Mouse (Mus musculus): ENCODE measurements around the gene Aig1. TPM values are rescaled to one million over a fixed set of nuclear protein-coding genes. Genes with fewer than 3 reads are reported as not detected.
"Not testable (repeated sequence)": the region's sequence is repeated elsewhere in the genome, so short reads cannot be mapped to it uniquely, and the experiment has no call there.

The Aig1 gene
- 22.0 and 31.7 TPM in 2 replicates for polyA plus RNA-seq (2014; fragmentation: Nextera tagmentation; extraction: Ambion mirVana)

- H3K27ac ChIP-seq (ENCODE audit: low read depth, low read length) = no peak within 1 kb of the TSS
- 2% methylated on average over 76 of the region's 77 CpGs for WGBS
These were observed at the start of gene Aig1 for GRCm38 (mm10) chr10:13868371-13869321. Gene Aig1, minus strand, starts transcription at chr10:13868980.

GRCm38 (mm10) chr10:13916645-13917342, 48.0 kb upstream of the Aig1 start:
- 22% methylated on average over 12 of the region's 12 CpGs for WGBS
- DNase-seq (ENCODE audit: low spot score) = peak; percentile 71
- H3K4me1 ChIP-seq (replicated peaks; ENCODE audit: control insufficient read depth, insufficient read depth, low read length) = no peaks in the 10 kb centered on the region
- no peaks in the 10 kb centered on the region for H3K27me3 ChIP-seq (ENCODE audit: control insufficient read depth, insufficient read depth, low read length)
- no peaks in the 10 kb centered on the region for H3K36me3 ChIP-seq (ENCODE audit: control insufficient read depth, insufficient read depth, low read length)
- H3K9me3 ChIP-seq (ENCODE audit: control insufficient read depth, low read length) = no peaks in the 10 kb centered on the region
- no peak overlapping the region for H3K27ac ChIP-seq (ENCODE audit: low read depth, low read length)
- ATAC-seq (replicated peaks; ENCODE audit: low FRiP score) = peak; percentile 94
- H3K9ac ChIP-seq (ENCODE audit: low read length) = no peak overlapping the region
- H3K4me2 ChIP-seq (ENCODE audit: low read depth, low read length, severe bottlenecking) = no peak overlapping the region
- H3K4me3 ChIP-seq (ENCODE audit: low read depth, low read length) = no peak overlapping the region

More at GRCm38 (mm10) chr10:13868371-13869321, at the start of gene Aig1:
- no peaks in the 10 kb centered on the region for H3K27me3 ChIP-seq (ENCODE audit: control insufficient read depth, insufficient read depth, low read length)
- DNase-seq (ENCODE audit: low spot score) (peak; percentile 82), ATAC-seq (replicated peaks; ENCODE audit: low FRiP score) (peak; percentile 93)
- 0 out of 2 replicates have a peak, but pooled peaks cover 2% of the 10 kb centered on the region for H3K4me1 ChIP-seq (replicated peaks; ENCODE audit: control insufficient read depth, insufficient read depth, low read length)
- peak within 1 kb of the TSS; percentile 72 for H3K4me3 ChIP-seq (ENCODE audit: low read depth, low read length)
- H3K36me3 ChIP-seq (ENCODE audit: control insufficient read depth, insufficient read depth, low read length) = no peaks in the 10 kb centered on the region
- peak within 1 kb of the TSS; percentile 82 for H3K9ac ChIP-seq (ENCODE audit: low read length)
- no peaks in the 10 kb centered on the region for H3K9me3 ChIP-seq (ENCODE audit: control insufficient read depth, low read length)
- peak within 1 kb of the TSS; percentile 67 for H3K4me2 ChIP-seq (ENCODE audit: low read depth, low read length, severe bottlenecking)

- ATAC-seq (replicated peaks; ENCODE audit: low FRiP score) (no peak), DNase-seq (ENCODE audit: low spot score) (no peak)
- no peak overlapping the region for H3K27ac ChIP-seq (ENCODE audit: low read depth, low read length)
- no peak overlapping the region for H3K4me3 ChIP-seq (ENCODE audit: low read depth, low read length)
- no peaks in the 10 kb centered on the region for H3K27me3 ChIP-seq (ENCODE audit: control insufficient read depth, insufficient read depth, low read length)
- no peak overlapping the region for H3K9ac ChIP-seq (ENCODE audit: low read length)
- H3K4me1 ChIP-seq (replicated peaks; ENCODE audit: control insufficient read depth, insufficient read depth, low read length) = no peaks in the 10 kb centered on the region
- no peaks in the 10 kb centered on the region for H3K9me3 ChIP-seq (ENCODE audit: control insufficient read depth, low read length)
- WGBS = 92% methylated on average over 3 of the region's 3 CpGs
- H3K4me2 ChIP-seq (ENCODE audit: low read depth, low read length, severe bottlenecking) = no peak overlapping the region
- H3K36me3 ChIP-seq (ENCODE audit: control insufficient read depth, insufficient read depth, low read length) = no peaks in the 10 kb centered on the region
These were observed 46.4 kb upstream of the Aig1 start for GRCm38 (mm10) chr10:13915211-13915610.

GRCm38 (mm10) chr10:13913689-13914088, 44.9 kb upstream of the Aig1 start:
- Histone ChIP-seq H3K27ac (ENCODE audit: low read depth, low read length) (no peak overlapping the region), H3K4me2 (ENCODE audit: low read depth, low read length, severe bottlenecking) (no peak overlapping the region), H3K4me1 (replicated peaks; ENCODE audit: control insufficient read depth, insufficient read depth, low read length) (no peaks in the 10 kb centered on the region), H3K27me3 (ENCODE audit: control insufficient read depth, insufficient read depth, low read length) (no peaks in the 10 kb centered on the region), H3K9me3 (ENCODE audit: control insufficient read depth, low read length) (no peaks in the 10 kb centered on the region), H3K4me3 (ENCODE audit: low read depth, low read length) (no peak overlapping the region), H3K36me3 (ENCODE audit: control insufficient read depth, insufficient read depth, low read length) (no peaks in the 10 kb centered on the region), H3K9ac (ENCODE audit: low read length) (no peak overlapping the region)
- ATAC-seq (replicated peaks; ENCODE audit: low FRiP score) (no peak), DNase-seq (ENCODE audit: low spot score) (no peak)

GRCm38 (mm10) chr10:13906261-13906741, 37.5 kb upstream of the Aig1 start:
- H3K4me3 ChIP-seq (ENCODE audit: low read depth, low read length) = no peak overlapping the region
- H3K36me3 ChIP-seq (ENCODE audit: control insufficient read depth, insufficient read depth, low read length) = no peaks in the 10 kb centered on the region
- H3K4me1 ChIP-seq (replicated peaks; ENCODE audit: control insufficient read depth, insufficient read depth, low read length) = no peaks in the 10 kb centered on the region
- WGBS = 76% methylated on average over 8 of the region's 8 CpGs
- H3K27me3 ChIP-seq (ENCODE audit: control insufficient read depth, insufficient read depth, low read length) = no peaks in the 10 kb centered on the region
- H3K9ac ChIP-seq (ENCODE audit: low read length) = no peak overlapping the region
- H3K27ac ChIP-seq (ENCODE audit: low read depth, low read length) = no peak overlapping the region
- DNase-seq (ENCODE audit: low spot score) = no peak
- H3K9me3 ChIP-seq (ENCODE audit: control insufficient read depth, low read length) = no peaks in the 10 kb centered on the region
- no peak overlapping the region for H3K4me2 ChIP-seq (ENCODE audit: low read depth, low read length, severe bottlenecking)
- ATAC-seq (replicated peaks; ENCODE audit: low FRiP score) = no peak

- H3K9me3 ChIP-seq (ENCODE audit: control insufficient read depth, low read length) = no peaks in the 10 kb centered on the region
- no peak for ATAC-seq (replicated peaks; ENCODE audit: low FRiP score)
- H3K9ac ChIP-seq (ENCODE audit: low read length) = no peak overlapping the region
These were observed 36.8 kb upstream of the Aig1 start for GRCm38 (mm10) chr10:13905618-13906017.

GRCm38 (mm10) chr10:13892762-13893161, 24.0 kb upstream of the Aig1 start:
- not testable (repeated sequence) for ATAC-seq (replicated peaks; ENCODE audit: low FRiP score); H3K4me1 ChIP-seq (replicated peaks; ENCODE audit: control insufficient read depth, insufficient read depth, low read length); DNase-seq (ENCODE audit: low spot score)

More at GRCm38 (mm10) chr10:13905618-13906017, 36.8 kb upstream of the Aig1 start:
- DNase-seq (ENCODE audit: low spot score) = no peak
- H3K27ac ChIP-seq (ENCODE audit: low read depth, low read length) = no peak overlapping the region
- H3K4me3 ChIP-seq (ENCODE audit: low read depth, low read length) = no peak overlapping the region
- WGBS = 92% methylated on average over 9 of the region's 9 CpGs
- H3K27me3 ChIP-seq (ENCODE audit: control insufficient read depth, insufficient read depth, low read length) = no peaks in the 10 kb centered on the region
- H3K4me2 ChIP-seq (ENCODE audit: low read depth, low read length, severe bottlenecking) = no peak overlapping the region
- H3K36me3 ChIP-seq (ENCODE audit: control insufficient read depth, insufficient read depth, low read length) = no peaks in the 10 kb centered on the region
- H3K4me1 ChIP-seq (replicated peaks; ENCODE audit: control insufficient read depth, insufficient read depth, low read length) = no peaks in the 10 kb centered on the region

GRCm38 (mm10) chr10:13882975-13883875, 14.4 kb upstream of the Aig1 start:
- no peaks in the 10 kb centered on the region for H3K27me3 ChIP-seq (ENCODE audit: control insufficient read depth, insufficient read depth, low read length)
- H3K4me2 ChIP-seq (ENCODE audit: low read depth, low read length, severe bottlenecking) = no peak overlapping the region
- ATAC-seq (replicated peaks; ENCODE audit: low FRiP score) (no peak), DNase-seq (ENCODE audit: low spot score) (no peak)
- no peaks in the 10 kb centered on the region for H3K9me3 ChIP-seq (ENCODE audit: control insufficient read depth, low read length)
- no peaks in the 10 kb centered on the region for H3K36me3 ChIP-seq (ENCODE audit: control insufficient read depth, insufficient read depth, low read length)
- no peak overlapping the region for H3K4me3 ChIP-seq (ENCODE audit: low read depth, low read length)
- no peaks in the 10 kb centered on the region for H3K4me1 ChIP-seq (replicated peaks; ENCODE audit: control insufficient read depth, insufficient read depth, low read length)
- H3K27ac ChIP-seq (ENCODE audit: low read depth, low read length) = no peak overlapping the region
- H3K9ac ChIP-seq (ENCODE audit: low read length) = no peak overlapping the region
- 91% methylated on average over 10 of the region's 10 CpGs for WGBS

More at GRCm38 (mm10) chr10:13892762-13893161, 24.0 kb upstream of the Aig1 start:
- 92% methylated on average over 6 of the region's 7 CpGs for WGBS
- not testable (repeated sequence) for H3K4me2 ChIP-seq (ENCODE audit: low read depth, low read length, severe bottlenecking); H3K9me3 ChIP-seq (ENCODE audit: control insufficient read depth, low read length); H3K9ac ChIP-seq (ENCODE audit: low read length); H3K4me3 ChIP-seq (ENCODE audit: low read depth, low read length); H3K36me3 ChIP-seq (ENCODE audit: control insufficient read depth, insufficient read depth, low read length); H3K27me3 ChIP-seq (ENCODE audit: control insufficient read depth, insufficient read depth, low read length); H3K27ac ChIP-seq (ENCODE audit: low read depth, low read length)

Measured in forebrain, embryonic 11.5 days (tissue).